Mouse (Mus musculus) thymus, adult 2 months (tissue): ENCODE data around the gene Morc4. TPM values are rescaled to one million over a fixed set of nuclear protein-coding genes. Genes with fewer than 3 reads are reported as not detected.

Source experiments
- DNase-seq: peaks from one replicate; pipeline ENCODE4 v3.0.0; 2021
- H3K27ac ChIP-seq: fragments of 200-500 bp; 2 replicates; pipeline ENCODE4 v1.5.1; 2012; ENCODE audit warnings: low read length, control low read depth; ENCODE audit not compliant: control insufficient read depth, insufficient read depth
- H3K27me3 ChIP-seq: fragments of 200-500 bp; 2 replicates; pipeline ENCODE4 v1.6.1; 2012; ENCODE audit warnings: mild to moderate bottlenecking, low read length, moderate library complexity, mixed read lengths; ENCODE audit not compliant: control insufficient read depth, insufficient read depth
- H3K36me3 ChIP-seq: fragments of 200-500 bp; 2 replicates; pipeline ENCODE4 v1.6.1; 2012; ENCODE audit warnings: mild to moderate bottlenecking, low read length, moderate library complexity; ENCODE audit not compliant: control insufficient read depth, insufficient read depth
- H3K4me1 ChIP-seq: fragments of 200-500 bp; replicated peaks from 2 replicates; pipeline ENCODE4 v1.6.1; 2012; ENCODE audit warnings: low read length; ENCODE audit not compliant: control insufficient read depth, insufficient read depth
- H3K4me3 ChIP-seq: fragments of 200-500 bp; 2 replicates; pipeline ENCODE4 v1.5.1; 2012; ENCODE audit warnings: mild to moderate bottlenecking, low read length, control low read depth, moderate library complexity; ENCODE audit not compliant: control insufficient read depth, insufficient read depth
- CTCF ChIP-seq: fragments of 200-500 bp; IDR thresholded peaks from 2 replicates; pipeline ENCODE4 v1.5.1; 2012; ENCODE audit warnings: mild to moderate bottlenecking, control low read depth, low read length, moderate library complexity, borderline replicate concordance; ENCODE audit not compliant: control insufficient read depth, poor library complexity, insufficient read depth; ENCODE audit errors: extremely low read depth
- POLR2A ChIP-seq: fragments of 200-500 bp; IDR thresholded peaks from 2 replicates; pipeline ENCODE4 v1.6.1; 2012; ENCODE audit warnings: mild to moderate bottlenecking, low read length, control low read depth, moderate library complexity; ENCODE audit not compliant: control insufficient read depth, poor library complexity, insufficient read depth; ENCODE audit errors: extremely low read depth
- WGBS: fragments of 180-500 bp; shearing (Covaris S2); methylation state at CpG from one replicate; pipeline ENCODE4 v1.1.7; 2018; 5-methylcytosine and 5-hydroxymethylcytosine counted together
- polyA plus RNA-seq: library from polyadenylated mRNA; depleted of rRNA; stranded (reverse); fragments of >200 nt; gene quantifications from 2 replicates; pipeline ENCODE4 v1.2.3, GENCODE M21; 2012

Morc4 gene
- polyA plus RNA-seq, 1 experiment, result 1.5 TPM

GRCm38 (mm10) chrX:139783045-139783422, 88.4 kb downstream of the Morc4 start:
- H3K36me3 ChIP-seq, result no peaks in the 10 kb centered on the region
- no peak overlapping the region for H3K4me3 ChIP-seq
- H3K4me1 ChIP-seq, result no peaks in the 10 kb centered on the region
- no peak for DNase-seq
- TF ChIP-seq CTCF (no peak), POLR2A (no peak)
- H3K27me3 ChIP-seq, result no peaks in the 10 kb centered on the region
- WGBS, result 92% methylated on average over 3 of the region's 3 CpGs
- H3K27ac ChIP-seq, result no peak overlapping the region

- Histone ChIP-seq H3K36me3 (no peaks in the 10 kb centered on the region), H3K27ac (no peak within 1 kb of the TSS), H3K4me3 (no peak within 1 kb of the TSS), H3K4me1 (no peaks in the 10 kb centered on the region), H3K27me3 (no peaks in the 10 kb centered on the region)
- 95% methylated on average over 6 of the region's 6 CpGs for WGBS
- DNase-seq, result no peak
- no peak for TF ChIP-seq POLR2A
- TF ChIP-seq CTCF, result no peak
These were observed 89.0 kb downstream of the Morc4 start, which contains the start of gene Ripply1 for GRCm38 (mm10) chrX:139782278-139783044. Ripply1 (minus strand) TSS chrX:139782353.

GRCm38 (mm10) chrX:139781563-139781962, 89.9 kb downstream of the Morc4 start:
- TF ChIP-seq CTCF (no peak), POLR2A (no peak)
- Histone ChIP-seq H3K27ac (no peak overlapping the region), H3K4me3 (no peak overlapping the region), H3K27me3 (no peaks in the 10 kb centered on the region), H3K36me3 (no peaks in the 10 kb centered on the region), H3K4me1 (no peaks in the 10 kb centered on the region)
- 96% methylated on average over 4 of the region's 4 CpGs for WGBS
- DNase-seq, result no peak

GRCm38 (mm10) chrX:139780988-139781387, 90.5 kb downstream of the Morc4 start:
- Histone ChIP-seq H3K4me3 (no peak overlapping the region), H3K27ac (no peak overlapping the region), H3K4me1 (no peaks in the 10 kb centered on the region), H3K36me3 (no peaks in the 10 kb centered on the region), H3K27me3 (no peaks in the 10 kb centered on the region)
- WGBS, result 89% methylated on average over 3 of the region's 3 CpGs
- no peak for TF ChIP-seq CTCF
- DNase-seq, result no peak

GRCm38 (mm10) chrX:139779401-139779800, 92.1 kb downstream of the Morc4 start:
- WGBS, result 85% methylated on average over 5 of the region's 5 CpGs
- Histone ChIP-seq H3K4me3 (no peak overlapping the region), H3K36me3 (no peaks in the 10 kb centered on the region), H3K27me3 (no peaks in the 10 kb centered on the region), H3K4me1 (no peaks in the 10 kb centered on the region), H3K27ac (no peak overlapping the region)
- no peak for TF ChIP-seq POLR2A
- no peak for TF ChIP-seq CTCF
- no peak for DNase-seq

GRCm38 (mm10) chrX:139778886-139779285, 92.6 kb downstream of the Morc4 start:
- Histone ChIP-seq H3K4me3 (no peak overlapping the region), H3K36me3 (no peaks in the 10 kb centered on the region), H3K27ac (no peak overlapping the region), H3K4me1 (no peaks in the 10 kb centered on the region), H3K27me3 (no peaks in the 10 kb centered on the region)
- DNase-seq, result no peak
- no peak for TF ChIP-seq POLR2A
- TF ChIP-seq CTCF, result no peak
- 91% methylated on average over 1 of the region's 1 CpGs for WGBS

- Histone ChIP-seq H3K4me1 (no peaks in the 10 kb centered on the region), H3K27me3 (no peaks in the 10 kb centered on the region), H3K27ac (no peak overlapping the region), H3K36me3 (no peaks in the 10 kb centered on the region), H3K4me3 (no peak overlapping the region)
- DNase-seq, result no peak
- TF ChIP-seq POLR2A (no peak), CTCF (no peak)
- 86% methylated on average over 4 of the region's 4 CpGs for WGBS
These were observed 94.1 kb downstream of the Morc4 start for GRCm38 (mm10) chrX:139777357-139777756.
